ENCODE assay signal across 22 mouse cellular contexts in genomic region chr14:22810531-22810930, GRCm38 (mm10).
DNase-seq lines count a peak whose midpoint lies in the region; ATAC-seq and TF ChIP-seq lines count a peak whose summit lies in the region.
"Had no signal": no experiment of that assay in that cellular context is flagged by ENCODE, and none has a peak within 500 bp of the region (broad histone marks: within the 10 kb centered on the region; RNA-seq: fewer than 3 reads in every experiment).

No protein-coding gene starts in this region.

- peaks cover 85% of the 10 kb centered on the region for H3K4me1 ChIP-seq in kidney, embryonic 15.5 days
- peaks cover 54% of the 10 kb centered on the region for H3K4me1 ChIP-seq in lung, embryonic 16.5 days (replicated peaks; ENCODE audit: control insufficient read depth, insufficient read depth, low read length)
- H3K4me1 ChIP-seq in stomach, postnatal 0 days (replicated peaks; ENCODE audit: control insufficient read depth, insufficient read depth): peaks cover 4% of the 10 kb centered on the region; the same call in 1 of the 2 replicates

- no peak for ATAC-seq in kidney, embryonic 15.5 days (replicated peaks; ENCODE audit: low FRiP score)
- 0 out of 2 replicates have a peak, but pooled peaks have one; percentile 21 for ATAC-seq in lung, embryonic 16.5 days (ENCODE audit: low read depth)
- no peak for ATAC-seq in stomach, postnatal 0 days (ENCODE audit: low FRiP score, low TSS enrichment)
- ATAC-seq: activated CD4-positive, CD25-positive, alpha-beta regulatory T cell, adult 4 months; forebrain, embryonic 14.5 days; hindbrain, embryonic 16.5 days had no signal

- H3K9me3 ChIP-seq in kidney, embryonic 15.5 days (replicated peaks): no peaks in the 10 kb centered on the region
- H3K9me3 ChIP-seq in lung, embryonic 16.5 days (ENCODE audit: control insufficient read depth, low read length): no peaks in the 10 kb centered on the region
- no peaks in the 10 kb centered on the region for H3K9me3 ChIP-seq in stomach, postnatal 0 days (ENCODE audit: control insufficient read depth, low read length)
- H3K9me3 ChIP-seq: hindbrain, embryonic 10.5 days; midbrain, embryonic 12.5 days had no signal

- intact Hi-C loops in gastrocnemius, adult 2 months (cut with DNase I): loop anchor here (10.0 kb wide), 1 partner anchor 234 kb away; no protein-coding TSS in a partner anchor

- no peaks in the 10 kb centered on the region for H3K27me3 ChIP-seq in kidney, embryonic 15.5 days
- H3K27me3 ChIP-seq in lung, embryonic 16.5 days (ENCODE audit: control insufficient read depth, insufficient read depth, low read depth, low read length): no peaks in the 10 kb centered on the region
- H3K27me3 ChIP-seq in stomach, postnatal 0 days (ENCODE audit: control insufficient read depth, insufficient read depth, low read length): no peaks in the 10 kb centered on the region

- no peaks in the 10 kb centered on the region for H3K36me3 ChIP-seq in kidney, embryonic 15.5 days
- H3K36me3 ChIP-seq in lung, embryonic 16.5 days (ENCODE audit: control insufficient read depth, insufficient read depth, low read length): no peaks in the 10 kb centered on the region
- H3K36me3 ChIP-seq in stomach, postnatal 0 days (ENCODE audit: control insufficient read depth, insufficient read depth, low read length): no peaks in the 10 kb centered on the region
- H3K36me3 ChIP-seq: hindbrain, embryonic 10.5 days; midbrain, embryonic 12.5 days had no signal

- WGBS in kidney, embryonic 15.5 days: 50% methylated on average over 1 of the region's 1 CpGs
- WGBS in lung, embryonic 16.5 days: 50% methylated on average over 1 of the region's 1 CpGs
- 21% methylated on average over 1 of the region's 1 CpGs for WGBS in stomach, postnatal 0 days

- H3K4me2 ChIP-seq in kidney, embryonic 15.5 days: no peak overlapping the region
- H3K4me2 ChIP-seq in lung, embryonic 16.5 days (ENCODE audit: low read depth, low read length): no peak overlapping the region
- no peak overlapping the region for H3K4me2 ChIP-seq in stomach, postnatal 0 days (replicated peaks; ENCODE audit: low read depth)
- H3K4me2 ChIP-seq: liver, embryonic 11.5 days; midbrain, embryonic 12.5 days had no signal

- TF ChIP-seq CTCF in gastrocnemius, adult 2 months (IDR thresholded peaks at IDR 0.05): no peak
- TF ChIP-seq CTCF in stomach, postnatal 0 days (IDR thresholded peaks at IDR 0.05; ENCODE audit: low read depth): no peak

- DNase-seq in gastrocnemius, adult 2 months: no peak
- DNase-seq in gastrocnemius, postnatal 10 days: no peak
- no peak for DNase-seq in kidney, postnatal 14 days
- no peak for DNase-seq in lung, postnatal 36 days
- DNase-seq in stomach, postnatal 0 days (ENCODE audit: low spot score): no peak
- DNase-seq in testis, postnatal 14 days (ENCODE audit: low spot score): no peak
- DNase-seq: adrenal gland, adult 8-10 months; cerebellum, adult 8-10 months; cerebellum, postnatal 36 days; embryo, embryonic 11 days; gastrocnemius, postnatal 25 days; kidney, adult 18-20 months; lung, adult 2 months; thymus, postnatal 14 days had no signal

- H3K4me3 ChIP-seq in gastrocnemius, adult 2 months: no peak overlapping the region
- no peak overlapping the region for H3K4me3 ChIP-seq in kidney, embryonic 15.5 days (replicated peaks)
- H3K4me3 ChIP-seq in lung, embryonic 16.5 days (ENCODE audit: low read length): no peak overlapping the region
- no peak overlapping the region for H3K4me3 ChIP-seq in stomach, postnatal 0 days (ENCODE audit: low read depth, low read length)
- H3K4me3 ChIP-seq: hindbrain, embryonic 10.5 days; midbrain, embryonic 12.5 days had no signal

- H3K9ac ChIP-seq in kidney, embryonic 15.5 days: no peak overlapping the region
- no peak overlapping the region; the same call in 1 of the 2 replicates for H3K9ac ChIP-seq in lung, embryonic 16.5 days (ENCODE audit: low read length)
- no peak overlapping the region for H3K9ac ChIP-seq in stomach, postnatal 0 days (ENCODE audit: low read length)
- H3K9ac ChIP-seq: midbrain, embryonic 12.5 days had no signal

- no peak for TF ChIP-seq EP300 in stomach, postnatal 0 days (optimal IDR thresholded peaks at IDR 0.05)

- peak overlapping the region; percentile 78 for H3K27ac ChIP-seq in gastrocnemius, adult 2 months
- H3K27ac ChIP-seq in kidney, embryonic 15.5 days: peak overlapping the region; percentile 87
- H3K27ac ChIP-seq in lung, embryonic 16.5 days (ENCODE audit: low read length): peak overlapping the region; percentile 84
- 0 out of 2 replicates have a peak overlapping the region, but pooled peaks have one; percentile 10 for H3K27ac ChIP-seq in stomach, postnatal 0 days (replicated peaks)
- H3K27ac ChIP-seq: midbrain, embryonic 12.5 days had no signal

Comparison
In these comparisons a context has a peak if more than half of its experiments do, and no peak if none do; other contexts are left out.
1. H3K27ac ChIP-seq: peak in every context shown above with its lines; median percentile 87 in kidney, embryonic 15.5 days; 84 in lung, embryonic 16.5 days; 78 in gastrocnemius, adult 2 months; 10 in stomach, postnatal 0 days.